Mouse (Mus musculus) ES-E14 (cell line): ENCODE measurements at regions not wholly inside any gene's neighbourhood (a gene's known extent, or its start where the extent isn't known, plus 50 kb on each side); places are given as distances from the start of the nearest gene placed in this dataset.

Experiments used
- HCFC1 ChIP-seq: IDR thresholded peaks from 2 replicates; pipeline ENCODE4 v1.6.1; 2012; ENCODE audit warnings: low read length, inconsistent platforms, borderline replicate concordance; ENCODE audit not compliant: insufficient read depth
- ZC3H11A ChIP-seq: IDR thresholded peaks from 2 replicates; pipeline ENCODE4 v1.6.1; 2012; ENCODE audit warnings: low read depth, mild to moderate bottlenecking, inconsistent platforms, low read length, borderline replicate concordance

- TF ChIP-seq ZC3H11A (no peak), HCFC1 (no peak)
Observed at GRCm38 (mm10) chr9:14133372-14133771, 141.5 kb upstream of the Sesn3 start.
